Mouse (Mus musculus): ENCODE data around the gene Ssh2.

The Ssh2 gene

DNA sequence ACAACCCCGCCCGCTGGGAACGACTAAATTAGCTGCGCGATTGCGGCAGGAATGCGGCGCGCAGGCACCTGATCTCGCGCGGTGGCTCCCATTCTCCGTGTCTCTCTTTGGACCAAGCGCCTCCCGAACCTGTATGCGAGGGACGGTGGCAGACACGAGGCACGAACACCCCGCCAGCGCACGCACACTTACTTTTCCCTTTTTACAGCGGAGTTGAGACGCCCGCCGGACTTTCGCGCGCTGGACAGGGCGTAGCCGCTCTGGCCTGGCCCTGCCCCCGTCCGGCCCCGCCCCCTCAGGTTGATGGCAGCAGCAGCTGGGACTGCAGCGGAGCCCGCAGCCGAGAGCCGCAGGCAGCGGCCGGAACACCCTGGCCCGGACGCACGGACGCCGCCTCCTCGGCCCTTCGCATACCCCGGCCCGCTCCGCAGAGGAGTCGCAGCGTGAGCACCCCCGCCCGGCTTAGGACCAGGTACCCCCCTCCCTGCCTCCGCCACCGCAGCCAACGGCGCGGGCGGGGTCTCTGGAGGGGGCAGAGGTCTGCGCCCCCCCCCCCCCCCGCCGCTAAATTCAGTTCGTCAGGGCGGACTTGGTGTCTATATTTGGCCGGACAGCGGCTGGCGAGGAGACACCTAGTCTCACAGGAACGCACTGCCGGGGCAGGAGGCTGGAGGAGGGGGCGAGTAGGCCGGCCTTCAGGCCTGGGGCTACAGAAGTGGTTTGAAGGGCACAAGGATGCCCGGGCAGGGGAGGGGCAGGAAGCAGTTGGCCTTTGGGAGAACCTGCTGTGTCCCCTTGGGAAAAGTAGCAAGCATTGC is 246.4 kb downstream of the Ssh2 start, which contains the start of gene Coro6:
Gene Coro6 (plus strand): TSS at position 129 of the 818 bp plus-strand sequence.
- DNase-seq (ENCODE audit: low read depth, low spot score) = peak; percentile 45

DNA sequence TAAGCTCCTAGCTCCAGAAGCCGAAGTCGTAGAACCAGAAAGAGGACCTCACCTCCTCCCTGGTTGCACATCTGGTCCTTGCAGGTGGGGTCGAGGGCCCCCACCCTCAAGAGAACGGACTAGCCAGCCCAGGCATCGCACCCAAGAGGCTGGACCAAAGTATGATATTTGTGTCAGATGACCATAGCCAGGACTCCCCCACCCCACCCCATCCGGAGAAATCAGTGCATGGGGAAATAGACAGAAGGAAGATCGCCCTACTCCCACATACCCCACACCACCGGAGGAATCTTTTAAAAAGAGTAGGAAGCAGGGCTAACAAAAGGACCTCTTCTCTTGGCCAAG is 247.0 kb downstream of the Ssh2 start:
- no peak for DNase-seq (ENCODE audit: low read depth, low spot score)

DNA sequence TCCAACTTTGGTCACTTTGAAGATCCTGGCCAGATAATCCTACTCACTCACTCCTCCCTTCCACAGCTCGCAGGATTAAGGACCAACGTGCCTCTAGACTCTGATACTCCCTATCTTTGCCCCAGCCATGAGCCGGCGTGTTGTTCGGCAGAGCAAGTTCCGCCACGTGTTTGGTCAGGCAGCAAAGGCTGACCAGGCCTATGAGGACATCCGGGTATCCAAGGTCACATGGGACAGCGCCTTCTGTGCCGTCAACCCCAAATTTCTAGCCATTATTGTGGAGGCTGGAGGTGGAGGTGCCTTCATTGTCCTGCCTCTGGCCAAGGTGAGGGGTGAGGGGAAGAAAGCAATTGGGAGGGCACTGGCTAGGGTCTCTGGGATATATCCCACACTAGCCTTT is 247.7 kb downstream of the Ssh2 start:
- no peak for DNase-seq (ENCODE audit: low read depth, low spot score)

DNA sequence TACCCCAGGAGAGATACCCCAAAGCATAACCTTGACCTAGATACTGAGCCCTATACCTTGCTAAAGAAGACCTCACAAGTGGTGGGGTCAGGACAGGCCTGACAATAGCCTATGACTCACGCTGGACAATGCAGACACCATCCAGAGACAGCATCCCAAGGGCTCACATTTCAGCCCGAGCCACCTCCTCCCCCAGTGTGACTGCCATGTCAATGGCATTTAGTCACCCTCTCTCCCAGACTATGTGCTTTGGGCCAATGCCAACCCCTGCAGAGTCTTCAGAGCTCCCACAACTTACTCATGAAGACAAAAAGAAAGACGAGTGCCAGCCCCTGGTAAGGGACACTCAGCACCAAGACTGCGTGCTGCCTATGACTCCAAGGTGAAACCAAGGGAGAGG is 248.6 kb downstream of the Ssh2 start:
- DNase-seq (ENCODE audit: low read depth, low spot score) = no peak

DNA sequence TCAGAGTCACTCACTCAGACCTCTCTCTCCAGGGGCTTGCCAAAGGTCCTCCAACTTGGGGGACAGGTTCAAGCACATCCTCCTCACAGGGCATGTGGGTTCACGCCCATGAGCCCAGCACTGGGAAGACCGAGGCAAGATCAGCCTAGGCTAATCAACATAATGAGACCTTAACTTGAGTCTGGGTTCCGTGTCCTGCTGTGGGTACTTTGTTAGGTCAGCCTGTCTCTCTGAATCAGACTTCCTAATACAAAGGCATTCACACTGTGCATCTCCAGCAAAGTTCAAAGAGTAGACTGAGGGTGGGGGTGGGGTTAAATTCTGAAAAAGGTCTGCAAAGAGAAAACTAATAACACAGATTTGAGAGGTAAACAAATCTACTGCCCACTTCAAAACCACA is 249.0 kb downstream of the Ssh2 start:
- no peak for DNase-seq (ENCODE audit: low read depth, low spot score)

DNA sequence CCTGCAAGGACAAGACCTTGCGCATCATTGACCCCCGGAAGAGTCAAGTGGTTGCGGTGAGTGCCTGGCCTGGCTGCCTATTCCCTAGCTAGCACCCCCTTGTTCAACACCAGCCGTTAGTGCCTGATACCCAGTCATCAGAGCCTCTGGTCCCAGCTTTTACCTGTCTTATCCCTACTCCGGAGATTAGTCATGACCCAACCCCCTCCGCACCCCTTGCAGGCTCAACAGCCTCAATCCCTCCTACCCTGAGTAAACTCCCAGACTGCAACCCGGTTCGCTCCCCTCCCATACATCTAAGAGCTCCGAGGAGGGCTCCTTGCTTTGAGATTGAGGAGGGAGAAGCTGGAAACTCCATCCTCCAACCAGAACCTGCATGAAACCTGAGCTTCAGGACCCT is 250.5 kb downstream of the Ssh2 start:
- no peak for DNase-seq (ENCODE audit: low read depth, low spot score)

DNA sequence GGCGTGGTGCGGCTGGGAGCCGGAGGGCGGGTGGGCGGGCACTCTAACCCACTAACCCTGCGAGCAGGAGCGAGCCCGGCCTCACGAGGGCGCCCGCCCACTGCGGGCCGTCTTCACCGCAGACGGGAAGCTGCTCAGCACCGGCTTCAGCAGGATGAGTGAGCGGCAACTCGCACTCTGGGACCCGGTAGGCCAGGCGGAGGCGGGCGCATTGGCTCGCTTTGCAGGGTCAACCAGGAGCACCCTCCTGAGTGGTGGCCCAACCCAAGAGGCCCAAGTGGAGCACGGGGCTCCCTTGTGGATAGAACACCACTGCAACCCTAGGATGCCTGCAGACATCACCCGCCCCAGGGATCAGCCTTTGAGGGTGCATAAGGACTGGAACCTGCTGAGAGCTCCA is 251.1 kb downstream of the Ssh2 start:
- DNase-seq (ENCODE audit: low read depth, low spot score) = peak; percentile 92

DNA sequence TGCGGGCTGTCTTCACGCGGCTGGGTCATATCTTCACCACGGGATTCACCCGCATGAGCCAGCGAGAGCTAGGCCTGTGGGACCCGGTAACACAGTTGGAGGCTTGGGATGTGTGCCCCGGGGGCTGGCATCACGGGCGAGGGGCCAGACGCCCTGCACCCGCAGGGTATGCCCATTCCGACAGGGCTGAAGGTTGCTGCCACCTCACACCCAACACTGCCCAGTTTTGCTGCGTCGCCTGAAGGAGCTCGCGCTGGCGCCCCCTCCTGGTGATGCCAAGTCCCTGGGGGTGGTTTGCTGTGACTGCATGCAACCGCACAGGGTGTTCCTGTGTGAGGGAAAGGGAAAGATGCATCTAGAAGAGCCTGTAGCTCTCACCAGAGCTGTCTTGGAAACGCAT is 251.7 kb downstream of the Ssh2 start:
- DNase-seq (ENCODE audit: low read depth, low spot score) = peak; percentile 92

DNA sequence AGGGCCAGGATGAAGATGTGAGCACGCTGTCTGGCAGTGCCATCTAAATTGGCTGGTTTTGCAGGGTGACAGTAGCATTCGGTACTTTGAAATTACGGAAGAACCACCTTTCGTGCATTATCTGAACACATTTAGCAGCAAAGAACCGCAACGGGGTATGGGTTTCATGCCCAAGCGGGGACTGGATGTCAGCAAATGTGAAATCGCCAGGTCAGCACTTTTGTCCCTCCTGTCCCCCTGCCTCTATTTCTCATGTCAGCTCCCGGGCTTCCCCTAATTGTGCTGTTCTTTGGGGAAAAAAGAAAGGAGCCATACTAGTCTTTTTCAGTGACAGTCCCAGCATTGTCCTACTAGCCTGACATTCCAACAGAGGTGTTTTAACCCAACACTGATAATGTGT is 252.3 kb downstream of the Ssh2 start:
- DNase-seq (ENCODE audit: low read depth, low spot score) = no peak

DNA sequence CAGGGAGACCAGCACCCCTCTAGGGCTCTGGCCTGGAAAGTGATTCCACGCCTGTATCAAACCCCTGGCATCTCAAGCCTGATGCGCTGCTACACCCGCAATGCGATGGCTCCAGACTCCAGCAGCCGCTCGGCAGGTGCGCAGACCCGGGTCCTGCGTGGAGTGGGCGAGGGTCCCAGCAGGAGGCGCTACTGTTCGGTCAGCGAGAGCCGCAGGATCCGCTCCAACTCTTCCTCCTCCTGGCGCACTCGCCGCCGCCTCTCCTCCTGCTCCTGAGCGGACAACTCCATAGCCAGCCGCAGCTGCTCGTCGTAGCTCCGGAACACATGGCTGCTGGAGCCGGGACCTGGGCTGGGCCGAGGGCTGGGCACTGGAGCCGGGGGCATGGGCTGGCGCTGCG is 255.3 kb downstream of the Ssh2 start:
- DNase-seq (ENCODE audit: low read depth, low spot score) = no peak

DNA sequence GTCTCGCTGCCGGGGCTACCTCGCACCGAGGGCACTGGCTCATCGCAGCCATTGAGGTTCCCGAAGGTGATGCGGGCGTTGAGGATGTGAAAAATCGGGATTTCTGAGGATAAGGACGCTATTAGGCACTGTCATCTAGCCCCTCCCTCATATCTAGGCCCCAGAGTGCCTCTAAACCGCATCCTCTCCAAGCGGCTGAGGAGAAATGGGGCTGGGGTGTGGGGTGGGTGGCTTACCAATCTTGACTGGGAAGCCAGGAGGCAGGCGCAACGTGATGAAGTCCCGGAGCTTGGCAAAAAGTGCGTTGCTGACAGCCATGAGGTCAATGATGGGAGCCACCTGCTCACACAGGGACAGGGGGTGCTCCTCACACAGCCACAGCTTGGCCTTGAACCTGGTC is 256.7 kb downstream of the Ssh2 start:
- DNase-seq (ENCODE audit: low read depth, low spot score) = no peak

DNA sequence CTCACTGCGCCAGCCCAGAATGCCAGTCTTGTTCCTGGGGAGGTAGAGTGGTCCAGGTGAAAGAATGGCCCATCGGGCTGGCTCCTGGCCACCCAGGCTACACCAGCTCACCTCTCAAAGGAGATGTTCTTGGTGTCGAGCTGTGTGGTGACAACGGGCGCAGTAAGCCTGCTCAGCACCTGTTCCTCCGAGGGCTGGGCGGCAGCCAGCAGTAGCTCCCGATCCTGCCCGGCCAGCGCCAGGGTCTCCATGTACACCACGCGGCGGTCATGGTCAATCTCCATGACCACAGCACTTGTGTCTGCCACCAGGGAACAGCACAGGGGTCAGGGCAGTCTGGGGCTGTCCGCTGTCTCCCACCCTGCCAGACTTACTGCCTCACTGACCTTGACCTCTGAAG is 260.1 kb downstream of the Ssh2 start:
- no peak for DNase-seq (ENCODE audit: low read depth, low spot score)

DNA sequence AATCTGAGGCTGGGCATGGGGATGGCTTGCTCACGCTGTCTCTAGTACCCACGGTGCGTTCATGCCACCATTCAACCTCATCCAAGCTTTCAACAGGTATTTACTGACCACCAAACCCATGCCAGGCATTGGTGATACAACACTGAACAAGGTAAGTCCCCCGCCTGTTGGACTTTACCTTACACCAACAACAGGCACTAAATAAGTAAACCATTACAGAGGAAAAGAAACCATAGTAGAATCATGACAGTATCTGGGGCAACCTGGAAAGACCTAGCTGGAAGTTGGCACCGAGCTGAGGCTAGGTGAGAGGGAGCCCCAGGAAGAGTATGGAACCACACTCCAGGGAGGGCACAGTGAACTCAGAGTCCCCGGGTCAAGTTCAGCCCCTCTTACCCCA is 260.8 kb downstream of the Ssh2 start:
- no peak for DNase-seq (ENCODE audit: low read depth, low spot score)

DNA sequence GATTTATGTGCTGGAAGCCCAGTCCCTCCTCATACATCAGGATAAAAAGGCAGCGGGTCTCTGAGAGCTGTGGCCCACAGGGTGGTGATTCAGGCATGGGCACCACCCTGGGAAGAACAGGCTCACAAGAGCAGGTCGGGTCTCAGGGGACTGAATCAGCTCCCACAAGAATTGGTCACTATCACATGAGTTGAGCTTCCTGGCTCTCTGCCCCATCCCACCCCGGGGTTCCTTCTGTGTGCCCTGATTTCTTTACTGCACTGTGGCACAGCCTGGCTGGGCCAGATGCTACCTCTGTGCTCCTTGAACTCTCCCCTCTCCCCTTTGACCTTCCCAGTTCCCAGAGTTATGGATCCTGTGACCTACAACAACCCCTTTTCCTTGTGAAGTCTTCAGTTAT is 267.0 kb downstream of the Ssh2 start:
- no peak for DNase-seq (ENCODE audit: low read depth, low spot score)

DNA sequence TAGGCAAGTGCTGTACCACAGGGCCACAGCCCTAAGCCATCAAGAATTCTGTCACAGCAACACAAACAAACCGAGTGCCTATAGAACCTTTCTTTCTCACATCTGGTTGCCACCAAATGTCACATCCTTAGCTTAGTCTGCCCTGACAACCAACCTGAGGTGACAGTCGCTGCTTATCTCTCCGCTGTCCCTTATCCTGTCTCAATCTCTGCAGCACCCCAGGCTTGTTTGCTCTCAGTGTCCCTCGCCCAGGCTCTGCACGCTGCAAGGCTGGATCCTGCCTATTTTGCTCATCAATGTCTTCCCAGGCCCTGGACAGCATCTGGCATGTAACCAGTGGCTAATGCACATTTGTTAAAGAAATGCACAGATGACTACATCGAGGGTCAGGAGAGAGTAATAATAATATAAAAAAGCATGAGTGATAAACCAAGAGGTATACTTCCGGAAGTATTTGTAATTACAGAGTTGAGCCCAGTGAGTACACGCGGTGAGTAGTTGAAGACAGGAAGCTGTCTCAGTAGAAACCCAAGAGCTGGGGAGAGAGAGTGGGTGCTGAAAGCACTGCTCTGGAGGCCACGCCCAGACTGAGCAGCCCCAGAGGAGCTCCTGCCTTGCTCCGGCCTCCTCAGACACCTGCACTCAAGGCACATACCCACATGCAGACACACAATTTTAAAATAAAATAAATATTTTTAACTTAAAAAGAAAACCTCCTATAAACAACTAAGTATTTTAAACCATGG is 267.6 kb downstream of the Ssh2 start:
- peak; percentile 85 for DNase-seq (ENCODE audit: low read depth, low spot score)

DNA sequence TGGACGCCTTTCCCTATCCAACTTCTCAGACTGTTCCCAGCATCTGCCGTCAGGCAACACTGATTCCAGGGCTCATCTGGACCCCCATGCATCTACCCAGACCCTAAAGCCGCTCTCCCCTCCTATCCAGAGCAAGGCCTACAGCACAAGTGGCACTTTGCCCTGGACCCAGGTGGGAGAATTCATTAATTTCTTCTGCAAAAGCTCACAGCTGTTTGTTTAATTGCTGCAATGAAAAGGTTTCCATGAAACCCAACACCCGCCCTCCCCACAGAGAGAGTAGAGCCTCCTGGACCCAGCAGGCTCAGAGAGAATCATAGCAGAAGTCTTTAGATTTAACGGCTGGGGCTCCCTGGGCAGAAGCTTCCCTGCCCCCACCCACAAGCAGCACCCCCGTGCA is 269.1 kb downstream of the Ssh2 start:
- no peak for DNase-seq (ENCODE audit: low read depth, low spot score)

DNA sequence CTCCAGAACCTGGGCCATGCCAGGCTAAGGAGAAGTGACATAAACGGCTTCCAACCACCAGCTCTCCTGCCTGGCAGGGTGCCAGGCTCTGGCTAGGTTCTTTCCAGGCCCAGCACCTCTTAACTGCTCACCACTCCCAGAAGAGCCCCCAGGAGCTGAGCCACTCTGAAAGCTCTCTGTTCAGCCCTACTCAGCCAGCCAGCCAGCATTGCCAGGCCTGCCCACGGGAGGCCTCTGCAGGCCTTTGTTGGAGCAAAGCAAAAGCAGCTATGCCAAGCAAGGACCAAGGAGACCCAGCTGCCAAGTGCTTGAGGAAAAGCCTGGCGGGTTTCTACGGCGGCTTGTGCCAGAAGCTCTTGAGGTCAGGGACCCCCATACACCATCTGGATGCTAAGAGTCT is 270.7 kb downstream of the Ssh2 start:
- DNase-seq (ENCODE audit: low read depth, low spot score) = no peak

DNA sequence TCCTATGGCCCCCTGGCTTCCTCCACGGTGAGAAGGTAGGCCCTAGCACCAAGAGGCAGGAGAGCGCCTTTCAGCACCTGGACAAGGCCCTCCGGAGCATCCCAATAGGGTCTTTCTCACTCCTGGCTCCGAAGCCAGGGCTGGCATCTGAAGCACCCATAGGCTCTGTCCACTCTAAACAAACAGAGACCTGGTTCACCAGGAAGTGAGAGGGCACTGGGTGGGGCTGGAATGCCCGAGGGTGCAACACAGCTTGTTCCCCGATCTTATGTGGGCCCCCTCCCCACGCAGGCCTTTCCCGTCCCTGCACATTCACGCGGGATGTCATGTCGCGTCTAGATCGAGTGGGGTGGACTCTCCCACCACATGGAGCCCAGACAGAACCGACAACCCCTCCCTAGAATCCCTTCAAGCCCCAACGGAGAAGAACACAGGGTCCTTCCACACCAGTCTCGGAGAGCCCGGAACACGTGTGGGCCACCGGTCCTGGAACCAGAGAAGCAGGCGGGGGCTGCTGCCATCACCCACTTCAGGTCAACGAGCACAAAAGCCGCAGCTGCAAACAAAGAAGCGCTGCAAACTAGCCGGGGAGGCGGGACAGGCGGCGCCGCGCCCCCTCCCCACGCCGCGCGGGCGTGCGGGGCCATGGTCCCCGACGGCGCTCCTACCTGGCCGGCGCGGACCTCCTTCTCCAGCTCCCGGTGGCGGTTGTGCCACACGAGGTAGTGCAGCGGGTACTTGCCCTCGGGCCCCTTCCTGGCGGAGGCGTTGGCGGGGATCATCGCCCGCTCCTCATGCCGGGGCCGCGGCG is 272.9 kb downstream of the Ssh2 start:
- DNase-seq (ENCODE audit: low read depth, low spot score) = peak; percentile 48

DNA sequence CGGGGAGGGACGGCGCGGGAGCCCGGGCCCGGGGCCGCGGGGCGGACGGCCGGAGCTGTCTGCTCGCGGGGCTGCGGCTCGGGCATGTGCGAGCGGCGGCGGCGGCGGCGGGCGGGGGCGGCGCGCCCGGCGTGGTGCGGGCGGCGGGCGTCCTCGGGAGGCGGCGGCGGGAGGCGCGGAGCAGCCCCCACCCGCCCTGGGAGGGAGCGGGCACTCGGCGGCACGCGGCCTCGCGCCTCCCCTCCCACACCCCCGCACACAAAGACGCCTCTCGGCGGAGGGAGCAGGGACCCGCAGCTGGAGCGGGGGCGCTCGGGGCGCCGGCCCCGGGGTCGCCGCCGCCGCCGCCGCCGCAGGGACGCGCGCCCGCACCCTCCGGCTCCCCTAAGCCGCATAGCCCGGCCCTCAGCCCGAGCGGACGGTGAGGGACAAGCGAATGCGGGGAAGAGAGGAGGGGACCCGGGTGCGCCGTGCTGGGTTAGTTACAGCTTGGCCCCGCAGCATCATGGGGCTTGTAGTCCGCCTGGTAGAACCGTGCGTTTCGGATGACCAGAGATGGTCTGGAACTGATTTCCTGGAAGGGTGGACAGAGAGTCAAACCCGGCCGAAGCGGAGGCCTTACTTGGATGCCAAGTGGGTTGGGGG is 273.6 kb downstream of the Ssh2 start, which contains the start of gene Ankrd13b:
Gene Ankrd13b (minus strand): TSS at position 88 of the 645 bp plus-strand sequence.
- peak; percentile 62 for DNase-seq (ENCODE audit: low read depth, low spot score)

DNA sequence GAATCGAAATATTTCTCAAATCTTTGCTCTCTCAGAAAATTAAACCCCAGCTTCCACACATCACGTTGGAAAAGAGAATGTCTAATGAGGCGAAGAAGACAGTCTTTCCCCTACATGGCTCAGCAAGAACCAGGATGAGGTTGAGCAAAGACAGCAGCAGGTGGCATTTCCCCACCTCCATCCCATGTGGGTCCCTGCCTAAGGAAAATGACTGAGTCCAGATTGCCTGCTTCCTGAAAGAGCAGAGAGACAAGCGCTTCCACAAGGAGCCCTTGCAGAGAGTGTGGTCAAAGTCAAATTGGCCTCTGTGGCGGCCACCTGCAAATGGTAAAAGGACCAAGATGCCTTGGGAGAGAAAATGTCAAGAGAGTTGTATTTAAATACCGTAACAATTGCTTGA is 274.4 kb downstream of the Ssh2 start:
- DNase-seq (ENCODE audit: low read depth, low spot score) = no peak

DNA sequence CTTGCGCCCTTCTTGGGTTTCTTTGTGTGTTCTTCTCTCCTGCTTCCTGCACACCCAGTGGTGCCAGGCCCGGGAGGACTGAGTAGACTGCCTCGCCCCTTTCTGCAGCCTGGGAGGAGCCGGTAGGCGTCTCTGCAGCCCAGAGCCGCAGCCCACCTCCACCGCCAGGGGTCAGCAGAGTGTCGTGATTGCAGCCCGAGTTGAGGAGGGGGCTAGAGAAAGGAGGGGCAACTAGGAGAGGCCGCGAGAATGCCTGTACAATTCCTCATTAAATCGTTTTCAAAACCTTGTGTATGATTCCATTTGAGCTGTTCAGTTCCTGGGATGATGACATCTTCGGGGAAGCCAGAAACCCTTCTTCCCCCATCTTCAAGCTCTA is 275.0 kb downstream of the Ssh2 start:
- DNase-seq (ENCODE audit: low read depth, low spot score) = peak; percentile 93
